Mouse (Mus musculus): ENCODE data around the gene Fnd3c2. TPM values are rescaled to one million over a fixed set of nuclear protein-coding genes. Genes with fewer than 3 reads are reported as not detected.

The Fnd3c2 gene
- polyA plus RNA-seq, 1 experiment from 2014 or later: not detected

DNA sequence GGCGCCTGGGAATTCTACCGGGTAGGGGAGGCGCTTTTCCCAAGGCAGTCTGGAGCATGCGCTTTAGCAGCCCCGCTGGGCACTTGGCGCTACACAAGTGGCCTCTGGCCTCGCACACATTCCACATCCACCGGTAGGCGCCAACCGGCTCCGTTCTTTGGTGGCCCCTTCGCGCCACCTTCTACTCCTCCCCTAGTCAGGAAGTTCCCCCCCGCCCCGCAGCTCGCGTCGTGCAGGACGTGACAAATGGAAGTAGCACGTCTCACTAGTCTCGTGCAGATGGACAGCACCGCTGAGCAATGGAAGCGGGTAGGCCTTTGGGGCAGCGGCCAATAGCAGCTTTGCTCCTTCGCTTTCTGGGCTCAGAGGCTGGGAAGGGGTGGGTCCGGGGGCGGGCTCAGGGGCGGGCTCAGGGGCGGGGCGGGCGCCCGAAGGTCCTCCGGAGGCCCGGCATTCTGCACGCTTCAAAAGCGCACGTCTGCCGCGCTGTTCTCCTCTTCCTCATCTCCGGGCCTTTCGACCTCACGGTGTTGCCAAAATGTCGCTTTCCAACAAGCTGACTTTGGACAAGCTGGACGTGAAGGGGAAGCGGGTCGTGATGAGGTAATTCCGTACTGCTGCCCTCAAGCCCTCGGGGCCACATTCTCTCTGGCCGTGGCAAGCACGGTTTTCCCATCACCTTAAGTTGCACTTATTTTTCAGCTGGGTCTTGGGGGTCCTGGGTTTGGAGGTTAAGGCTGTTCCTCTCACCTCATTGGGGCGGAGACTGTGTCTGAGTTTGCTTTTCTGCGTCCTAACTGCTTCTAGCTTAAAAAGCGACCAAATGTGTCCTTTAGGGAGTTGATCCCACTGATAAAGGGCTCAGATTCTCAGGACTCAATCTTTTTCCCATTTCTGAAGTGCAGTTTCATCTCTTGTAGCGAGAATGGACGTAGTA lies 68.2 kb downstream of the Fnd3c2 start, which contains the start of gene Pgk1:
Gene Pgk1, plus strand, starts transcription at position 388 of the 937 bp plus-strand sequence.
- H3K4me1 ChIP-seq (replicated peaks): peaks cover 31% of the 10 kb centered on the region
- H3K9ac ChIP-seq (replicated peaks): peak within 1 kb of the TSS; percentile 71
- WGBS: 20% methylated on average over 54 of the region's 55 CpGs

GRCm38 (mm10) chrX:106185706-106186105 lies 69.5 kb downstream of the Fnd3c2 start:
- no peak for ATAC-seq
- H3K27me3 ChIP-seq: no peaks in the 10 kb centered on the region; the same call in 1 of the 2 replicates
- H3K9me3 ChIP-seq: no peaks in the 10 kb centered on the region
- H3K9ac ChIP-seq (replicated peaks): no peak overlapping the region
- WGBS: 13% methylated on average over 5 of the region's 5 CpGs
- H3K27ac ChIP-seq: peak overlapping the region; percentile 83
- no peak overlapping the region for H3K4me3 ChIP-seq (replicated peaks)
- H3K4me2 ChIP-seq (replicated peaks): peak overlapping the region; percentile 41
- H3K36me3 ChIP-seq: no peaks in the 10 kb centered on the region
- peaks cover 31% of the 10 kb centered on the region for H3K4me1 ChIP-seq (replicated peaks)

More for the DNA sequence above, 68.2 kb downstream of the Fnd3c2 start, which contains the start of gene Pgk1:
- ATAC-seq: peak; percentile 98
- peak within 1 kb of the TSS; percentile 57 for H3K4me3 ChIP-seq (replicated peaks)
- H3K27ac ChIP-seq: peak within 1 kb of the TSS; percentile 83
- H3K9me3 ChIP-seq: no peaks in the 10 kb centered on the region
- no peaks in the 10 kb centered on the region for H3K36me3 ChIP-seq
- H3K27me3 ChIP-seq: no peaks in the 10 kb centered on the region; the same call in 1 of the 2 replicates
- H3K4me2 ChIP-seq (replicated peaks): peak within 1 kb of the TSS; percentile 69

Other genes with a start within 250 kb of the Fnd3c2 start
- gene Magt1, start 243.5 kb downstream of the Fnd3c2 start, polyA plus RNA-seq (2015; fragmentation: Nextera tagmentation; extraction: Ambion mirVana): 25.7 and 26.1 TPM in 2 replicates
- 334 and 374 TPM in 2 replicates for gene Cox7b, start 239.7 kb downstream of the Fnd3c2 start, polyA plus RNA-seq (2015; fragmentation: Nextera tagmentation; extraction: Ambion mirVana)
- 19.2 and 20.0 TPM in 2 replicates for gene Atp7a, start 228.1 kb downstream of the Fnd3c2 start, polyA plus RNA-seq (2015; fragmentation: Nextera tagmentation; extraction: Ambion mirVana)
- 0.17 and 0.21 TPM in 2 replicates for gene Tlr13, start 112.2 kb downstream of the Fnd3c2 start, polyA plus RNA-seq (2015; fragmentation: Nextera tagmentation; extraction: Ambion mirVana)
- gene Pgk1, start 68.3 kb downstream of the Fnd3c2 start, polyA plus RNA-seq (2015; fragmentation: Nextera tagmentation; extraction: Ambion mirVana): 263 and 273 TPM in 2 replicates
- 12.1 and 14.3 TPM in 2 replicates for gene Taf9b, start 34.2 kb downstream of the Fnd3c2 start, polyA plus RNA-seq (2015; fragmentation: Nextera tagmentation; extraction: Ambion mirVana)
- gene Fndc3c1, start 230.0 kb upstream of the Fnd3c2 start, polyA plus RNA-seq (2015; fragmentation: Nextera tagmentation; extraction: Ambion mirVana): 2.1 and 3.0 TPM in 2 replicates